Mouse (Mus musculus): ENCODE data around the gene Pbx4. TPM values are rescaled to one million over a fixed set of nuclear protein-coding genes. Genes with fewer than 3 reads are reported as not detected.
A peak's percentile ranks its signal among the peaks of the same experiment; 100 is the strongest.

Pbx4 gene
- total RNA-seq, 2 experiments from 2014 or later: 0.37 TPM; not detected in 1

DNA sequence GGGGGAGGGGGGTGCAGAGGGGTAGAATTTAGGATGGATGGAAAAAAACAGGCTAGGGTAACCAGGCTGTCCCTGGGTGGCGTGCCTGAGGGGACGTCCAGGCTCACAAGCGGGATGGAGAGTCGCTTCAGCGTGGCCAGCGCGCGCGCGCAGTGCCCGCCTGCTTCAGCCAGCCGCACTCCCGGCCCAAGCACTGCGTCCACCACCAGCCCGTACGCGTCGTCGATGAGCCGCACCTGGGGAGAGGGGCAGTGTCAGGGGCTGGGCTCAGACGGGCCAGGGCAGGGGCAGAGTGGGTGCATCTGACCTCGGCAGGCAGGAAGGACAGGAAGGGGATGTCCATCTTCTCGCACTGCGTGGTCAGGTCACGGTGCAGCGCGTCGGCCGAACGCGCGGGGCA is 56.6 kb downstream of the Pbx4 start:
- peak; percentile 24 for DNase-seq
- intact Hi-C loops (cut with DNase I; ENCODE audit: low total_unique reads): no loop called here

- DNase-seq: no peak
- intact Hi-C loops (cut with DNase I; ENCODE audit: low total_unique reads): no loop called here
These were observed 58.5 kb downstream of the Pbx4 start for GRCm38 (mm10) chr8:69890813-69891241.

DNA sequence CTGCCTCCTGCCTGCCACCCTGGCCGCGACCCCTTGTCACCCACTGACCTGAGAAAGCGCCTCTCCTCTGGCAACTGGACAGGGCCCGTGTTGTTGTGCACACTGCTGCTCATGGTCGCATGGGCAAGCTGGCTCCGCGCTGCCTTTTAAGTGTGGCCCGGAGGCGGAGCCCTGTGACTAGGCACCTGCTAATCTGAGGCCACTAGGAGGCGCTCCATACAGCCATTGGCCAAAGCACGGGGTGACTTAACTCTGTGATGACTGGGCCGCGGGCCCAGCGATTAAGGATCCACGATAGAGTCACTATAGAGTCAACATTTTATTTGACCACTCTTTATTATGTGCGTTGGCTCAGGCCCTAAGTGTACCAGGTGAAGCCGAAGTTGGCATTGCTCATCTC is 61.6 kb downstream of the Pbx4 start:
- intact Hi-C loops (cut with DNase I; ENCODE audit: low total_unique reads): no loop called here

DNA sequence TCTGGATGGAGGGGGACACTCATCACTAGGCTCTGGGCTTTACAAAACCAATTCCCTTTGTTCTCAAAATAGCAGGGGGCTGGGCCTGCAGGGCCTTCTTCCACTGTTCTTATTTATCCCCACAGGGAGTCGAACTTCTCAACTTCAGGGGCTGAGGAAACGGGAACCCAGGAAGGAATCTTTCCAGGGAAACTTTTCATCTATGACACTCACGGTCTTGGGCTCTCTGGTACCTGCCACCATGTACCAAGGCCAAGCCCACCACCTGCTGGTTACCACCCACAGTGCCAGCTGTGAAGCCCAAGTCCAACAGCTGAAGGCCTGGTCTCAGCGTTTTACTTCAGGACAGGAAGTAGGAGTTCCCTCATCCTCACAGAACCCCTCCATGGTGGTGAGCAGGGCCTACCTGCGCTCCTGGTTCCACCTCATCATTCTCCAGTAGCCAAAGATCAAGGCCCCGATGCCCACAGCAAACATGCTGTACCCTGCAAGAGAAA is 62.6 kb downstream of the Pbx4 start:
- no peak for DNase-seq
- intact Hi-C loops (cut with DNase I; ENCODE audit: low total_unique reads): no loop called here

More for the DNA sequence above, 61.6 kb downstream of the Pbx4 start:
- DNase-seq: peak; percentile 67

DNA sequence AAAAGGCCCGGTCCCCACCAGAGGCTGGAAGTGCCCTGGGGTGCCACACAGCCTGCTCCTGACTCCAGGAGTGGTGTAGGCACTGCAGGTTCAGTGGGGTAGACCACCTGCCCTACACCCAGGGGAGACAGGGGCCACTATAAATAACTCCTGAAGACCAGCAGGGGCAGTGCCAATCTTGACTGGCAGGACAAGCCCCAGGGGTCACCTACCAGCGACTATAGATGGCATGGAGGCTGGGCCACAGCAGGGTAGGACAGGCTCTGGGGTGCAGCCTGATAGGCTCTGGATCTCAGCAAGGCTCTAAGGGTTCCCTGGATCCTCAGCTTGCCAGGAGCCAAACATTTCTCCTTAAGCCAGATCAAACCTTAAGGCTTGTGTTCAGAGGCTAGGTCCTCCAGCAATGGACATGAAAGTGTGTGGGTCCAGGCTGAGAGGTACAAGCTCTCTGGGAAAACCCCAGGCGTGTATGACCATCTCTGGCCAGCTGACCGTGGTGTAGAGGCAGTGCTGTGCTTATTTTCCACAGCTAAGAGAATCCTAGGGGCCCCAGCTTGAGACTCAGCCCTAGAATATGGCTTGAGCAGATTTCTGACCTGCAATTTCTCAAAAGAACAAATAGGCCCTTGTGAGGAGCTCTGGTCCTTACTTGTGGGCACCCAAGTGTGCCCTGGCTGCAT is 63.6 kb downstream of the Pbx4 start:
- intact Hi-C loops (cut with DNase I; ENCODE audit: low total_unique reads): no loop called here
- DNase-seq: no peak

DNA sequence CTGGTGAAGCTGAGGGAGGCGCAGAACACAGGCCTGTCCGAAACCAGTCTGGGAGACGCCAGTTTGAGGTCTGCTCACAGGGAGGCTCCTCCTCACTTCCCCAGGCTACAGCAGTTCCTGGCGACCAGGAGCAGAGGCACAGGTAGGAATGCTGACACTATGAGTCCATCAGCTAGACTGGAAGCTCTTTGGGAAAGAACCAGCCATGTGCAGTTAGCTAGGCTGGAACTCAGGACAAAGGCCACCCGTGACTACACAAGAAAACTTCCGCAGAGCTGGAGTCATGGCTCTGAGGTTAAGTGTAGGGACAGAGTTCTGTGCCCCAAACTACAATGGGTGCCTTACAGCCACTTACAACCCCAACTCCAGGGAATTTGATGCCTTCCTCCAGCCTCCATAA is 65.6 kb downstream of the Pbx4 start:
- DNase-seq: no peak
- intact Hi-C loops (cut with DNase I; ENCODE audit: low total_unique reads): no loop called here

DNA sequence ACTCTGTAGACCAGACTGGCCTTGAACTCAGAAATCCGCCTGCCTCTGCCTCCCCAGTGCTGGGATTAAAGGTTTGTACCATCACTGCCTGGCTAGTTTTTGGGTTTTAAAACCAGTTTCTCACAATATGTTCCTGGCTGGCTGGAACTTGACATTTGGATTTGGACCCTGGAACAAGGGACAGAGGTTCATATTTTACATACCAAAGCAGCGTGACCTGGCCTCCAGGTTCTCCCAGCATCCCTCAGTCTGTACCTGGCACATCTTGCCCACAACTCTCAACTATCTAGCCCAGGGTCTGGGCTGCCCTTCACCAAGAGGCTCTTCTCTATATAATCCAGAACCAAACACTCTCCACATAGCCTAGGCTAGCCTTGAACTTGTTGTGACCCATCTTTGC is 67.6 kb downstream of the Pbx4 start:
- intact Hi-C loops (cut with DNase I; ENCODE audit: low total_unique reads): no loop called here
- DNase-seq: no peak

- DNase-seq: no peak
- intact Hi-C loops (cut with DNase I; ENCODE audit: low total_unique reads): no loop called here
These were observed 68.7 kb downstream of the Pbx4 start for GRCm38 (mm10) chr8:69900895-69901451.

GRCm38 (mm10) chr8:69901484-69902162 is 69.3 kb downstream of the Pbx4 start:
- peak; percentile 94 for DNase-seq
- intact Hi-C loops (cut with DNase I; ENCODE audit: low total_unique reads): no loop called here

GRCm38 (mm10) chr8:69902163-69903062 is 70.1 kb downstream of the Pbx4 start, which contains the start of the genes Tssk6, Ndufa13 and Yjefn3:
Gene Tssk6 (plus strand): TSS chr8:69902184.
Gene Ndufa13 (minus strand): TSS chr8:69902558.
Gene Yjefn3 (minus strand): TSS chr8:69902712.
- intact Hi-C loops (cut with DNase I; ENCODE audit: low total_unique reads): no loop called here
- DNase-seq: peak; percentile 38

GRCm38 (mm10) chr8:69903063-69903542 is 70.8 kb downstream of the Pbx4 start:
- intact Hi-C loops (cut with DNase I; ENCODE audit: low total_unique reads): no loop called here

DNA sequence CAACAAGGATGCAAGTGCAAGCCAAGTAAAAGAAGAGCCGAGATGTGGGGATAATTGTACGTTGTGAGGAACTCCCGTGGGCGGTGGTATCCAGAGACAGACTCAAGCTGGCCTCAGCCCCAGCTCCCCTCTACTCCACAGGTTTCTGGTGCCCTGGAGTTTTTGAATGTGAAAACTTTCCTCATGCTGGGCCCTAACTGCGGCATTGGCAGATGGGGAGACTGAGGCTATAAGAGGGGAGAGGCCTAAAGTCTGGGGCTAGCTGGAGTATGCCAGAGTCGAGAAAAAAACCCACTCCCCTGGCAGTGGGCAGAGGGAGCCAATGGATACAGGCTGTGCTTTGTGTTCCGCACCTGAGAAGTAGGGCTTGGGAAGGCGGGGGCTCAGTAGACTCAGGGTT is 71.8 kb downstream of the Pbx4 start:
- no peak for DNase-seq
- intact Hi-C loops (cut with DNase I; ENCODE audit: low total_unique reads): no loop called here

More at GRCm38 (mm10) chr8:69903063-69903542, 70.8 kb downstream of the Pbx4 start:
- peak; percentile 99 for DNase-seq

DNA sequence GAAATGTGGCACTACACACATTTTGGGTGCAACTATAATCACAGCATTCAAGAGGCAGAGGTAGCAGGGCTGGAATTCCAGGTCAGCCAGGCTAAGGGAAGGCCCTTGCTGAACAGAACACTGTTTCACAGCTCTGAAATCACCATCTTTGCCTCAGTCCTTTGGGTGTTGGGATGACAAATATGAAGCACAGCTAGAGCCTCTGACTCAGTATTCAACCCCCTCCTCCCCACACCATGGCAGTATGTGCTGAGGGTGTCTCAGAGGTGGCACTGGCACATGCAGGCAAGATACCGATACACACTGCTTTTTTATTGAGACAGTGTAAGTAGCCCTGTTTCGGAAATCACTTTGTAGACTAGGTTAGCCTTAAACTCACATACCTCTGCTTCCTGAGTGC is 74.0 kb downstream of the Pbx4 start:
- intact Hi-C loops (cut with DNase I; ENCODE audit: low total_unique reads): no loop called here
- DNase-seq: no peak

DNA sequence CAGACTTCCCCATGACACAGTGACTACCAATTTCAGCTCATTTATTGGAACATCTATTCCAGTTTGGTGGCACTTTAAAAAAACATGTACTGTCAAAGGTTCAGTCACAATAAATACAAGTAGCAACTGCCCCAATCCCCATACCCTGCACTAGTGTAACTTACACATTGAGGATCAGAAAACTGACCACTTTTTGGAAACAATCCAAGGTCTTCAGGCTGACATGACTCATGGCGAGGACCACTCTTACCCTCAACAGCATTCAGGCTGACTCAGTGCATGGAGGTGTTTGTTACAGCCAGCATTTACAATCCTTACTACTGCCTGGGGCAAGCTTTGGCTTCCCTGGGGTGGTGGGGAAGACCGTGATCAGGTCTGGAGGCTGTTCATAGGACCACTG is 74.8 kb downstream of the Pbx4 start:
- intact Hi-C loops (cut with DNase I; ENCODE audit: low total_unique reads): no loop called here

DNA sequence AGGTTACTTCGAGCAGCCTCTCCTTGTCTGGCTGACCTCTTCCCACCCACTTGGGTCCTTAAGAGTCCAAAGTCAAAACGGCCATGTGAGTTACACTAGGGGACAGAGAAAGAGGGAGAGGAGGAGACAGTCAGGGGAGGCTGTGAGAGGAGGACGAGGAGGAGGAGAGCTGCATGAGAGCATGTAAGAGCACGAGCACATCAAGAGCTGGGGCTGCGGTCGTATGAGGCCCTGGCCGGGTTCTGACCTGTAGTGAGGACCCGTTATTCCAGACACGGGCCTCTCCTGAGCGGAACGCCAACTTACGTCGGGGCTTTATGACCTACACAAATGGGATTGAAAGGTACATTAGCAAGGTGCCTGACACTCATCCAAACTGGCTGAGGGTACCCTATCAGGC is 79.6 kb downstream of the Pbx4 start:
- intact Hi-C loops (cut with DNase I; ENCODE audit: low total_unique reads): loop anchor here (10.0 kb wide), 1 partner anchor 253 kb away; no protein-coding TSS in a partner anchor
- DNase-seq: no peak

More for the DNA sequence above, 74.8 kb downstream of the Pbx4 start:
- DNase-seq: no peak

DNA sequence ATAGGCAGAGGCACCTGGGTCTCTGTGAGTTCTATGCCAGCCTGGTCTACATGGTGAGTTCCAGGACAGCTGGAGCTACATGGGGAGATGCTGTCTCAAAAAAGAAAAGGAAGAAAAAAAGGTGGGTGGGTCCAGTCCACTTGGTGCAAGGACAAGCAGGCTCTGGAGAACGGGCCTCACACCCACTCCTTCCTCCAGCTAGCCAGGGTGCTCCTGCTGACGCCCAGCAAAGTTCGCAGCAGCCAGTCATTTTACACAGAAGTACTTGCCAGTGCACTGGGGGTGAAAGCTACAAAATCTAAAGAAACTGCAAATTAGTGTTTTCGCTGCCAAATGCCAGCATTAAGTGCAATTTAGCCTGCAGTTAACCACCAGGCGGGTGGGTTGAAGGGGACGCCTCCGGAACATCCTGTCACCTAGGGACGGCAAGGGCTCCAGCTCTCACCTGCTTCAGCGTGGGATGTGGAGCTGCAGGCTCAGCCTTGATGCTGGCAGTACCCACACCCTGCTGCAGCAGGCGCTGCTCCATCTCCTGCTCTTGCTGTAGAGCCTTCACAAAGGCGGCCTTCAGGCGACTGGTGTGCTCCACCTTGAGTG is 80.3 kb downstream of the Pbx4 start:
- DNase-seq: no peak
- intact Hi-C loops (cut with DNase I; ENCODE audit: low total_unique reads): loop anchor here (10.0 kb wide), 1 partner anchor 252 kb away; no protein-coding TSS in a partner anchor

DNA sequence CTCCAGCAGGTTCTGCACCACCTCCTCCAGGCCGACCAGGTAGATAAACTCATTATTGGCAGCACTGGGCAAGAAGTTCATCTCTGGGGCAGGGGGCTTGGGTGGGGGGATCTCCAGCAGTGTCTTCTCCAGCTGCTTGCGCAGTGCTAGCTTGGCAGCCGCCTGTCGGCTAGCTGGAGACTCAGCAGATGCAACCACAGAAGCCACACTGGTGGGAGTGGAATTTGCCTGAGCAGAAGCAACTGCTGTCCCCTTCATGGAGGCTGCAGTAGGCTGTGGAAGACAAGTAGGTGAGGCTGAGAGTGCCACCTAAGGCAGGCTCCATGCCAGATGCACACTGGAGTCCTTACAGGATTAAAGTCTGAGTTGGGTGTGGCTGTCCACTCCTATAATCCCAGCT is 82.2 kb downstream of the Pbx4 start:
- intact Hi-C loops (cut with DNase I; ENCODE audit: low total_unique reads): loop anchor here (10.0 kb wide), 1 partner anchor 250 kb away; no protein-coding TSS in a partner anchor
- DNase-seq: no peak

DNA sequence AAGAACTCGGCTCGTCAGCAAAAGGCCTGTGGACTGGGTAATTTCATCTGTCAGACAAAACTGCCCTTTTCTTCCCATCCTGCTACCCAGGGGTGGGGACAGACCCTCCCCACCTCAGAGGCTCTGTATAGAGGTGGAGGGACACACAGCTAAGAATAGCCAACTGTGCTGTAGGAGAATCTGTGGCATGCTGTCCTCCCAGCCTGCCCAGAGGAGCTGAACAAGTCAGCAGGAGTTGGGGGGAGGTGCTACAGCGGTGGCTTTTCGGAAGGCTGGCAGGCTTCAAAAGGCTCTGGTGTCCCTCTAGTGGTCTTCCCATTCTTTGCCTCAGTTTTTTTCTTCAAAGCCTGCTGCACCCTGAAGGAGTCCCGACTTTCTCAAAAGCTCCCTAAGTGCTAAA is 83.5 kb downstream of the Pbx4 start:
- DNase-seq: no peak
- intact Hi-C loops (cut with DNase I; ENCODE audit: low total_unique reads): loop anchor here (10.0 kb wide), 1 partner anchor 249 kb away; no protein-coding TSS in a partner anchor

DNA sequence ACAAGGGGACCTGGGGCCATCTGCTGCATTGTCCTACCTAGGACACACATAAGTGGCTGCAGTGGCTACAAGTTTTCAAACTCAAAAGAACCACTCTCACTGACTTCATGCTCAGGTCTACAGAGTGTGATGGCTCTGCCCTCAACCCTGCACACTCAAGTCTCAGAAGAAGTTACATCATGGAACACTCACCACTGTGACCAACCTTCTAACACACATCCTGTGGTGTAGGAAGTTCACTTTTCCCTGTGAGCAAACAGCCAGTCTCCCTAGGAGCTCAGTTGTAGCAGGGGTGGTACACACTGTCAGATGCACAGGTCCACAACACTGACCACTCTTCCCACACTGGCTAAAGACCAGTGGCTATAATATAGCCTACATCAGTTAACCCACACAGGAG is 86.2 kb downstream of the Pbx4 start:
- no peak for DNase-seq

More for the DNA sequence above, 86.2 kb downstream of the Pbx4 start:
- intact Hi-C loops (cut with DNase I; ENCODE audit: low total_unique reads): loop anchor here (10.0 kb wide), 1 partner anchor 246 kb away; no protein-coding TSS in a partner anchor

All from gastrocnemius, postnatal 14 days (tissue).